Mouse (Mus musculus) liver, embryonic 11.5 days (tissue): Measurements from ENCODE around the gene Zfp821. TPM values are rescaled to one million over a fixed set of nuclear protein-coding genes. Genes with fewer than 3 reads are reported as not detected.

Source experiments
- ATAC-seq: fragments of 200-750 bp; cut with Nextera tagmentation; replicated peaks from 2 replicates; pipeline ENCODE4 v1.8.0; 2017; ENCODE audit warnings: moderate number of reproducible peaks, mild to moderate bottlenecking, moderate TSS enrichment, moderate library complexity; ENCODE audit not compliant: low FRiP score
- DNase-seq: peaks from one replicate; pipeline ENCODE4 v3.0.0-alpha.2; 2017; ENCODE audit warnings: low spot score
- H3K27ac ChIP-seq: fragments of 300-500 bp; sonication (generic); 2 replicates; pipeline ENCODE4 v1.5.1; 2014; ENCODE audit warnings: mild to moderate bottlenecking, low read depth, low read length, control low read depth
- H3K27me3 ChIP-seq: fragments of 300-500 bp; sonication (generic); replicated peaks from 2 replicates; pipeline ENCODE4 v1.6.1; 2014; ENCODE audit warnings: low read length, mixed read lengths; ENCODE audit not compliant: control insufficient read depth, insufficient read depth
- H3K36me3 ChIP-seq: fragments of 300-500 bp; sonication (generic); 2 replicates; pipeline ENCODE4 v1.6.1; 2014; ENCODE audit warnings: mild to moderate bottlenecking, low read length, moderate library complexity, mixed read lengths; ENCODE audit not compliant: control insufficient read depth, insufficient read depth
- H3K4me1 ChIP-seq: fragments of 300-500 bp; sonication (generic); replicated peaks from 2 replicates; pipeline ENCODE4 v1.6.1; 2014; ENCODE audit warnings: low read length, mixed read lengths; ENCODE audit not compliant: control insufficient read depth, insufficient read depth
- H3K4me2 ChIP-seq: fragments of 300-500 bp; sonication (generic); 2 replicates; pipeline ENCODE4 v1.6.1; 2014; ENCODE audit warnings: mild to moderate bottlenecking, control low read depth, moderate library complexity
- H3K4me3 ChIP-seq: fragments of 300-500 bp; sonication (generic); 2 replicates; pipeline ENCODE4 v1.5.1; 2014; ENCODE audit warnings: low read depth, low read length, control low read depth
- H3K9ac ChIP-seq: fragments of 300-500 bp; sonication (generic); 2 replicates; pipeline ENCODE4 v1.6.1; 2014; ENCODE audit warnings: low read depth, low read length, control low read depth
- H3K9me3 ChIP-seq: fragments of 300-500 bp; sonication (generic); 2 replicates; pipeline ENCODE4 v1.6.1; 2016; ENCODE audit warnings: low read length, inconsistent platforms, mixed read lengths; ENCODE audit not compliant: control insufficient read depth
- WGBS: fragments of 180-500 bp; shearing (Covaris S2); extraction: QIAGEN DNeasy Blood & Tissue Kit; methylation state at CpG from one replicate; pipeline ENCODE4 v1.1.7; 2014; 5-methylcytosine and 5-hydroxymethylcytosine counted together
- polyA plus RNA-seq: library from polyadenylated mRNA; unstranded; fragments of >200 nt; fragmentation: Nextera tagmentation; extraction: Ambion mirVana; gene quantifications from 2 replicates; pipeline ENCODE4 v1.2.1, GENCODE M21; 2014

Zfp821 gene
- polyA plus RNA-seq: 10.6 and 11.7 TPM in 2 replicates

GRCm38 (mm10) chr8:109705320-109706075 lies at the start of gene Zfp821:
Zfp821 (plus strand) TSS chr8:109705546.
- Histone ChIP-seq H3K9me3 (no peaks in the 10 kb centered on the region), H3K27me3 (no peaks in the 10 kb centered on the region), H3K36me3 (peaks cover 13% of the 10 kb centered on the region), H3K27ac (peak within 1 kb of the TSS; percentile 92), H3K4me2 (peak within 1 kb of the TSS; percentile 87), H3K9ac (peak within 1 kb of the TSS; percentile 96), H3K4me3 (peak within 1 kb of the TSS; percentile 94), H3K4me1 (peaks cover 13% of the 10 kb centered on the region)
- DNase-seq (peak; percentile 90), ATAC-seq (peak; percentile 90)
- under 1% methylated on average over 70 of the region's 100 CpGs for WGBS

GRCm38 (mm10) chr8:109656860-109657259 lies 48.5 kb upstream of the Zfp821 start:
- no peak for DNase-seq
- H3K4me1 ChIP-seq: no peaks in the 10 kb centered on the region
- H3K9ac ChIP-seq: no peak overlapping the region
- no peaks in the 10 kb centered on the region for H3K27me3 ChIP-seq
- 76% methylated on average over 3 of the region's 3 CpGs for WGBS
- no peak overlapping the region for H3K4me3 ChIP-seq
- H3K4me2 ChIP-seq: no peak overlapping the region
- no peaks in the 10 kb centered on the region for H3K36me3 ChIP-seq
- no peak for ATAC-seq
- H3K27ac ChIP-seq: no peak overlapping the region
- H3K9me3 ChIP-seq: no peaks in the 10 kb centered on the region

- H3K9ac ChIP-seq: no peak overlapping the region
- no peak overlapping the region for H3K27ac ChIP-seq
- H3K9me3 ChIP-seq: no peaks in the 10 kb centered on the region
- no peak overlapping the region for H3K4me2 ChIP-seq
- 80% methylated on average over 3 of the region's 3 CpGs for WGBS
- H3K4me1 ChIP-seq: no peaks in the 10 kb centered on the region
- no peaks in the 10 kb centered on the region for H3K27me3 ChIP-seq
- no peaks in the 10 kb centered on the region for H3K36me3 ChIP-seq
- DNase-seq (no peak), ATAC-seq (no peak)
- H3K4me3 ChIP-seq: no peak overlapping the region
These were observed 43.0 kb upstream of the Zfp821 start for GRCm38 (mm10) chr8:109662328-109662727.

GRCm38 (mm10) chr8:109666616-109667015 lies 38.7 kb upstream of the Zfp821 start:
- no peaks in the 10 kb centered on the region for H3K27me3 ChIP-seq
- peaks cover 7% of the 10 kb centered on the region for H3K36me3 ChIP-seq
- no peak overlapping the region for H3K4me3 ChIP-seq
- no peak for DNase-seq
- H3K4me2 ChIP-seq: no peak overlapping the region
- H3K9ac ChIP-seq: no peak overlapping the region
- no peaks in the 10 kb centered on the region for H3K4me1 ChIP-seq
- no peaks in the 10 kb centered on the region for H3K9me3 ChIP-seq
- no peak overlapping the region for H3K27ac ChIP-seq
- 78% methylated on average over 5 of the region's 5 CpGs for WGBS
- no peak for ATAC-seq

GRCm38 (mm10) chr8:109672656-109673055 lies 32.7 kb upstream of the Zfp821 start:
- Histone ChIP-seq H3K27me3 (no peaks in the 10 kb centered on the region), H3K27ac (no peak overlapping the region), H3K4me2 (no peak overlapping the region), H3K4me1 (no peaks in the 10 kb centered on the region), H3K4me3 (no peak overlapping the region), H3K9me3 (no peaks in the 10 kb centered on the region), H3K9ac (no peak overlapping the region), H3K36me3 (peaks cover 49% of the 10 kb centered on the region)
- ATAC-seq (no peak), DNase-seq (no peak)
- 89% methylated on average over 5 of the region's 5 CpGs for WGBS

GRCm38 (mm10) chr8:109673596-109673995 lies 31.8 kb upstream of the Zfp821 start:
- Histone ChIP-seq H3K27me3 (no peaks in the 10 kb centered on the region), H3K4me2 (no peak overlapping the region), H3K27ac (no peak overlapping the region), H3K9me3 (no peaks in the 10 kb centered on the region), H3K36me3 (peaks cover 54% of the 10 kb centered on the region), H3K4me3 (no peak overlapping the region), H3K9ac (no peak overlapping the region), H3K4me1 (no peaks in the 10 kb centered on the region)
- ATAC-seq (no peak), DNase-seq (no peak)
- 92% methylated on average over 2 of the region's 2 CpGs for WGBS

GRCm38 (mm10) chr8:109675896-109676643 lies 29.3 kb upstream of the Zfp821 start:
- H3K9ac ChIP-seq: no peak overlapping the region
- H3K9me3 ChIP-seq: no peaks in the 10 kb centered on the region
- no peak for DNase-seq
- peaks cover 58% of the 10 kb centered on the region for H3K36me3 ChIP-seq
- 91% methylated on average over 9 of the region's 9 CpGs for WGBS
- no peaks in the 10 kb centered on the region for H3K27me3 ChIP-seq
- ATAC-seq: no peak
- H3K27ac ChIP-seq: no peak overlapping the region
- no peak overlapping the region for H3K4me3 ChIP-seq
- H3K4me1 ChIP-seq: no peaks in the 10 kb centered on the region
- no peak overlapping the region for H3K4me2 ChIP-seq

GRCm38 (mm10) chr8:109681535-109681934 lies 23.8 kb upstream of the Zfp821 start:
- ATAC-seq (no peak), DNase-seq (no peak)
- H3K9ac ChIP-seq: no peak overlapping the region
- H3K4me1 ChIP-seq: no peaks in the 10 kb centered on the region
- H3K4me3 ChIP-seq: no peak overlapping the region
- no peaks in the 10 kb centered on the region for H3K9me3 ChIP-seq
- H3K36me3 ChIP-seq: peaks cover 30% of the 10 kb centered on the region
- no peak overlapping the region for H3K4me2 ChIP-seq
- H3K27ac ChIP-seq: no peak overlapping the region
- no peaks in the 10 kb centered on the region for H3K27me3 ChIP-seq
- WGBS: 70% methylated on average over 3 of the region's 3 CpGs
